Mouse (Mus musculus): ENCODE measurements around the gene Mta1.

DNA sequence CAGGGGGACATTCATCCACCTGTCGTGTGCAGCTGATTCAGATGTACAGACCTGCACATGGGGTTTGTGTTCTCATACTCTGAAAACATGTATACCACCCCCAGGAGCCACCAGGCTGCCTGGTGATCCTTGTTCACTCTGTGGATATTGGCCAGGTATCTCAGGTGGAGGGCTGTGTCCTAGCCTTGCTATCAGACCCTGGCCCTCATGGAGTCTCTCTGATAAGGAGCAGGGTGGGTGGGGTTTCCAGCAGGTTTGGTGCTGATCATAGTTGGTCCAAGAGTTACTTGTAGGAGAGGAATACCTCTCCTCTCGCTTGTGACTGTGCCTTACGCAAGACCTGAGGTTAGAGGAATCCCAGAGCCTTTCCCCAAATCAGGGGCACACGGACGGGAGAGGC is 37.9 kb upstream of the Mta1 start:
- TF ChIP-seq POLR2A (IDR thresholded peaks at IDR 0.05; ENCODE audit: control insufficient read depth, extremely low read depth, insufficient read depth, low read length, poor library complexity): no peak
- no peak for TF ChIP-seq CTCF (IDR thresholded peaks at IDR 0.05; ENCODE audit: borderline replicate concordance, control insufficient read depth, extremely low read depth, insufficient read depth, low read length, poor library complexity)
